Mouse (Mus musculus) gastrocnemius, adult 18-20 months (tissue): ENCODE measurements around the gene Aaed1. TPM values are rescaled to one million over a fixed set of nuclear protein-coding genes. Genes with fewer than 3 reads are reported as not detected.
A peak's percentile ranks its signal among the peaks of the same experiment; 100 is the strongest.

Source experiments
- DNase-seq: peaks from one replicate; pipeline ENCODE4 v3.0.0; 2021; ENCODE audit warnings: low spot score
- long read RNA-seq, 2 experiments: library from polyadenylated mRNA; stranded (forward); transcript quantifications; one replicate each; pipeline ENCODE4 v2.0.0; 2021
- total RNA-seq, 2 experiments: library from RNA; stranded (reverse); gene quantifications; 2 replicates each; pipeline ENCODE4 v1.2.3; 2021

The Aaed1 gene
- 10 to 100 TPM; 47.3 to 51.5 TPM for total RNA-seq
- long read RNA-seq, experiment 1, transcript Aaed1-201 (5 exons, 791 nt), result minor isoform, 8 of 67 reads
- long read RNA-seq, experiment 1, transcript Aaed1-207 (6 exons, 3,011 nt), result major isoform, 44 of 67 reads
- long read RNA-seq, experiment 1, partial matches to known transcripts, result 4 of 67 reads
- long read RNA-seq, experiment 1, other reads (novel, unspliced or antisense), result 9 of 67 reads
- long read RNA-seq, experiment 2, transcript Aaed1-207 (6 exons, 3,011 nt), result major isoform, 37 of 63 reads
- long read RNA-seq, experiment 2, transcript Aaed1-201 (5 exons, 791 nt), result minor isoform, 6 of 63 reads
- long read RNA-seq, experiment 2, partial matches to known transcripts, result 8 of 63 reads
- long read RNA-seq, experiment 2, other reads (novel, unspliced or antisense), result 9 of 63 reads

DNA sequence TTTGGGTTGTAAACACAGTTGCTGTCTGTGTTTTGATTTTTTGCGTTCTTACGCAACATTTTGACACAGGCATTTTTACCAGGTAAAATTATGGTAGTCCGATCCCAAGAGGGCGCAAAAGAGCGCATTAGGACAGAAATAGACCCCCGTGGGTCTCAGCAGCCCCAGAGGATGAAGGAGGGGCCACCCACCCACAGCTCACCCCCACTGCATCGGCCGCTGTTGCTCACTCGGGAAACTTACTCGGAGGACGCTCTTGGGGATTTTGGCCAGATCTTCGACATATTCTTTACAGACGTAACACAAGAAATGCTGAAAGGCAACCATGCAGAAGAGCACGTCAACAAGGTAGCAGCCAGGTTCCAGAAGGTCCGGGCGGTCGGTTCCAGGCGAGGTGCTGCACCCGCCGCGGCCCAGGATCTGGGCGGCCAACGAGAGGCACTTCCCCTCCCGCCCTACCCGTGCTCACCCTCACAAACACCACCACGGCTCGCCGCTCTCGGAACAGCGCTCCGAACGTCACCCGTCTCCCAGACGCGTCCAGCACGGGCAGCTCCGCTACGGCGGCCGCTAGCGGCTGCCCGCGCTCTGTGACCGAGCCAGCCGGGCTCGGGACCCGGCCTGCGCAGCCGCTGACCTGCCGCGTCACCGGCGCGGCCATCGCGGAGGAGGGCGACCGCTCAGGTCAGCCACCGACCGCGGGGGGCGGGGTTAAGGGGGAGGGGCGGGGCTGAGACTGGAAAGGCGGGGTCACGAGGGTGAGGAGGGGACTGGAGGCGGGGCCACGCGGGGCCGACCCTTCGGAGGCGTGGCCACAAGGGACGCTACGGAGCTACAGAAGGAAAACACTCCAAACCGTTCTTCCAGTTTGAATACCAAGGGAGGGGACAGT, at the start of gene Aaed1:
Gene Aaed1 (minus strand): TSS at position 687 of the 892 bp plus-strand sequence.
- peak; percentile 91 for DNase-seq

GRCm38 (mm10) chr13:64362139-64362538, 49.6 kb upstream of the Aaed1 start:
- DNase-seq, result no peak

DNA sequence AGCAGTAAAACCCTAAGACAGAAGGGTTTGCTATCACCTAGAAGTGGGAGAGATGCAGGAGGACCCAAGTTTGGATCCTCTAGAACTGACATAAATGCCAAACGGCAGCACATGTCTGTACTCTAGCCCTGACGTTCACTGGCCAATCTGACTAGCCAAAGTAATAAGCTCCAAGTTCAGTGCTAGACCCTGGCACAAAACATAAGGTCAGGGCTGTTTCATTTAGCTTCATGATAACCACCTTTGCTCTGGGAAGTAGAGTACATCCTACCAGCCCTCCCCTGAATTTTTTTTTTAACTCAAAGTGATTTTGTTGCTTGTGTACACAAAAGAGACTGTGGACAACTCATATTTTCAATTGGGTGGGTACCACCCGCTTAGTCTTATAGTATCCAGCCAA, 48.5 kb upstream of the Aaed1 start:
- DNase-seq, result no peak

GRCm38 (mm10) chr13:64359702-64360101, 47.2 kb upstream of the Aaed1 start:
- no peak for DNase-seq

DNA sequence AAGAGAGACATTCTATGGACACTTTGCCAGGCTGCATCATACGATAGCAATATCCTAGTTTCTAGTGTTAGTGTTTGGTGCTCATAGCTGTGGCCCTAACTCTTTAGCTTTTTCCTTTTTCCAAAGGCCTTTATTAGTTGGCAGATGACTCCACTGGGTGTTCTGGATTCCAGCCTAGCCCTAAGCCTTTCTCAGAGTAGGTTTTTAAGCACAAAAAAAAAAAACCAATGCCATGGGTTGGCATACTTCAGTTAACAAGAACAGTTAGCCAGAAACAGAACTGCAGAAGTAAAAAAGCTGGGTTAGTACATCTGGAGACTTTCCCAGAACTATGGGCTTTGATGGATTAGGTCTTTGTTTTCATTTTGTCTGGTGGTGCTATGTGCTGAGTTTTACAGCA, 46.0 kb upstream of the Aaed1 start:
- no peak for DNase-seq

- DNase-seq, result no peak
Measured at GRCm38 (mm10) chr13:64357389-64357788, 44.9 kb upstream of the Aaed1 start.

DNA sequence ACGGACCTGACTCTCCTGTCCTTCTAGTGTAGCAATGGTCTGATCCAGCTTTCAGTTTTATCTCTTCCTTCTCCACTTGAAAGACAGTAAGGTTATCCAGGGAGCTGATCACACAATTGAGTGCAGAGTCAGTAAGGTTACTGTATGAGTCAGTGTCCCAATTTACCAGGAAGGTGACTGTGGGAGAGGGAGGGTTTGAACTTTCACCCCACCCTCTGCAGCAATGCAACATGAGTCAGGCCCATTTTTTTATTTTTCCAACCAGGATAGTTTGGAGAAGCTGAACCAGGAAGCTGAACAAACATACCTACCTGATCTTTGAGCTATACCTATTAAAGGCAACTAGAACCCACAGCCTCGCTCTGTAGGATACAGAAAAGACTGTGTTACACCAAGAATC, 37.0 kb upstream of the Aaed1 start:
- DNase-seq, result no peak

DNA sequence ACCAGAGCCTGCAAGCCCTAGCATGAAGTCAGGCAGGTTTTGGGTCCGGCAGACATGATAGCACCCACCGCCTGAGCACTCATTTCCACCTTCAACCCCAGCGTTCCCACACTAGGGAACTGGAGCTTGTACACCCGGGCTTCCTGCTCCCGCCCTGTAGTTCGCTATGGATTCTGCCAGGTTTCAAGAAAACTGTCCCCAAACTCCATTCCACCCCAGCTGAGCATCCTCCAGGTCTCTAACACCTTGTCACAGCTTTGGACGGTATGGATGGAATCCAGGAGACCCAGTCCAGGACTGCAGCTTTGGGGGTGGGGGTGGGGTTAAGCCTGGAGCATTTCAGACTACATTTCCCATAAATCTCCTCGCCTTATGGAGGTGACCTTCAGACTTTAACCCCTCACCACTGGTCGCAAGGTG, 31.6 kb upstream of the Aaed1 start:
- peak; percentile 48 for DNase-seq

DNA sequence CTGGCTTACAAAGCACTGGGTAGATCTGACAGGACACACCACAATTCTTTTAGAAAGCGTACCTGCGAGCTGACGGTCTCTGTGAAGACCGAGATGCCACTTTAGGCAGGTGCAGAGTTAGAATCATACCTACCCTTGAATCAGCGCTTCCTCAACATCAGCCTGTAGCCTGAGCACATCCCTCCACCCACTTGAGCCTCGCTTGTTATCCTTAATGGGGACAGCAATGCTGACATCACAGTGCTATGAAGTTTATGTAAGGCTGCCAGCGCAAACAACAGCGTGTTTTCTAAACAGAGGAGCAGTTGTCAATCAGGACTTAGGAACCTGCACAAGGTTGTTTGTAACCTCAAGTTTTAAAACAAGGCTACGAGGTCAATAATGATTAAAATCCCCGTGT, 31.1 kb upstream of the Aaed1 start:
- DNase-seq, result peak; percentile 17

DNA sequence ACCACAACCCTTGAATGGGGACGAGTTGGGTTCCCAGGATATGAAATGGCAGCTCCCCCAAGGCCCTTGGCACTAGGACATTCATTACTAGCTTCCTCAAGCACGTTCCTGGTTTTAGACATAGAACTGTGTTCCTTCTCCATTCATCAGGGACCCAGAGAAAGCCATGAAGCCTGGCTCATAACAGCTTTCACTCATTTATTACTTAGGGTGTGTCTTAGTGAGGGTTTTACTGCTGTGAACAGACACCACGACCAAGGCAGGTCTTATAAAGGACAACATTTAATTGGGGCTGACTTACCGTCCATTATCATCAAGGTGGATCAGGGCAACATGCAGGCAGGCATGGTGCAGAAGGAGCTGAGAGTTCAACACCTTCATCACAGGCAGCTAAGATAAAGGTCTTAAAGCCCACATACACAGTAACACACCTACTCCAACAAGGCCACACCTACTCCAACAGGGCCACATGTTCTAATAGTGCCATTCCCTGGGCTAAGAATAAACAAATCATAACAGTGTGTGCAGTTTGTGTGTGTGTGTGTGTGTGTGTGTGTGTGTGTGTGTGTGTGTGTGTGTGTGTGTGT, 23.1 kb upstream of the Aaed1 start:
- no peak for DNase-seq

- DNase-seq, result no peak
Measured at GRCm38 (mm10) chr13:64333102-64333501, 20.6 kb upstream of the Aaed1 start.

DNA sequence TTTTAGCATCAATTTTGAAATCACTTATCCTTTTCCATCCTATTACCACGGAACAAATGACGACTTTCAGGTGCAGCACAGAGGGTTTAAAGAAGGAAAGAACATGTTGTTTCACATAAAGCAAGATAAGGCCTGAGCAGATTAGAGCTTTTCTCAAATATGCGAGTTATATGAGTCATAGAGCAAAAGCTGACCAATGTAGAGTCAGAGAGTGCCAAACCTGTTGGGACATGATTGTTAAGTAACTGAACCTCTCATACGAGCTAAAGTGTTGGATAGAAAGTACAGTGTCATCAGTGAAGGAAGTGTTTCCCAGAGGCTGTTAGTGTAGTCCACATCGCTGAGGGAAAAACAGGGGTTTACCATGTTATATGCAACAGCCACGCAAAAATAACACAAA, 19.8 kb upstream of the Aaed1 start:
- no peak for DNase-seq

DNA sequence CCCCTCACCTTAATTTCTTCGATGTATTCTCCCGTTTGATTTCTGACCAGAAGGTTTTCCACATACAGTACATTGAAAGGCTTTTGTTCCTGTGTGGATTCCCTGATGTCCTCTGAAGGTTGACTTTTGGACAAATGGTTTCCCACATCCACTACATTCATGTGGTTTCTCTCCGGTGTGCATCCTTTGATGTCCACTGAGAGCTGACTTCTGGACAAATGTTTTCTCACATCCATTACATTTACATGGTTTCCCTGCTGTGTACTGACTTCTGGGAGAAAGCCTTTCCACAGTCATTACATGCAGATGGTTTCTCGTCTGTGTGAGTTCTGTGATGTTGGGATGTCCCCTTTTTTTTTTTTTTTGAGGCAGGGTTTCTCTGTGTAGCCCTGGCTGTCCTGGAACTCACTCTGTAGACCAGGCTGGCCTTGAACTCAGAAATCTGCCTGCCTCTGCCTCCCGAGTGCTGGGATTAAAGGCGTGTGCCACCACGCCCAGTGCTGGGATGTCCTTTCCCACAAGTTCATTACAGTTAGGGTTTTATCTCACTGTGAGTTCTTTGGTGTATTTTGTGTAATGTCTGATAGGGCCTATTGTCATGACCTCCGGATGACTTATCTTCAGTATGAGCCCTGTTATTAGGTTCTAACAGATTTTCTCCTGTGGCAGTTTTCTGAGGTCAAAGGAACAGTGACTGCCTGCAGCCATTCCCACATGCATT, 10.2 kb upstream of the Aaed1 start:
- no peak for DNase-seq

DNA sequence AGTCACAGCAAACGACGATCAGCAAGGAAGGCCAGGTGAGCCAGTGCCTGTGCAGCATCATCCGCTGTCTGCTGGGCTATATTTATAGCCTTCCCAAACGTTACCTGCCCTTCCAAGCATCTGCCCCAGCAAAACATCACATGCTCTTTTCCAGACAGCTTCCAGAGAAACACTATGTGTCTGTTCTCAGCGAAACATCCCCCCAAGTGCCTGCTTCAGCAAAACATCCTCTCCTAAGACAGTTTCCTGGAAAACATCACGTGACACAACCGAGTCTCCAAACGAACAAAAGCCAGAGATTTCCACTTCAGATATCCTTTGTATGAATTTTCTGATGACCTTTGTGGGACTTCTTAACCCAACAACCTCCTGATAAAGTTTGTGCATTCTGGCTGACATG, 7.8 kb upstream of the Aaed1 start:
- no peak for DNase-seq

GRCm38 (mm10) chr13:64319782-64320181, 7.3 kb upstream of the Aaed1 start:
- DNase-seq, result no peak

GRCm38 (mm10) chr13:64318355-64318754, 5.8 kb upstream of the Aaed1 start:
- DNase-seq, result no peak

GRCm38 (mm10) chr13:64315483-64316050, 3.1 kb upstream of the Aaed1 start:
- DNase-seq, result peak; percentile 60

DNA sequence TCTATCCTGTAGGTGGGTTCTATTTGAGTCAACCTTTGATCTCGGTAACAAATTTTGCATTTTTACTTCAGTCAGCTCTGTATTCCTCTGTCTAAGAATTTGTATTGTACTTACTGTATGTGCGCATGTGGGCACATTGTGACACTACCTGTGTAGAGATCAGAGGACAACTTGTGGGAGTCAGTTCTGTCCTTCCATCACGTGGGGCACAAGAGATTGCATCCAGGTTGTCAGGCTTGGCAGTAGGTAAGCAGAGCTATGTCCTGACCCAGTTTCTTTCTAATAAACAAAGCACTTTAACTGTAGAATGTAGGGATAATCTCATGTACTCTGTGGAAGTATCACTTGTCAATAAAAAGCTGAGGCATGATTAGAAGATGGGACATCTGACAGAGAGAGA, 1.5 kb upstream of the Aaed1 start:
- no peak for DNase-seq

DNA sequence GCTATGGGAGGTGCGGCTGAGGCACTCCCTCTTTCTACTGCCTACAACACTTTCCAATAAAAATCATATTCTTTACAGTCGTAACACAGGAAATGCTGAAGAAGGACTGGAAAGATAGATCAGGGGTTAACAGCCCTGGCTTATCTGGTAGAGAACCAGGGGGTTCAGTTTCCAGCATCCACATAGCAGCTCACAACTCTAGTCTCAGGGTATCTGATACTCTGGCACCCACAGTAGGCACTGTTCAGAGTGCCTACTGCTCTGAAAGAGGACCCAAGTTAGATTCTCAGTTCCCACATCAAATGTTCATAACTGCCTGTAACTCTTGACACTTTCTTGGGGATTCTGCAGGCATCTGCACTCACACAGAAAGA, 393 bp upstream of the Aaed1 start:
- DNase-seq, result no peak

DNA sequence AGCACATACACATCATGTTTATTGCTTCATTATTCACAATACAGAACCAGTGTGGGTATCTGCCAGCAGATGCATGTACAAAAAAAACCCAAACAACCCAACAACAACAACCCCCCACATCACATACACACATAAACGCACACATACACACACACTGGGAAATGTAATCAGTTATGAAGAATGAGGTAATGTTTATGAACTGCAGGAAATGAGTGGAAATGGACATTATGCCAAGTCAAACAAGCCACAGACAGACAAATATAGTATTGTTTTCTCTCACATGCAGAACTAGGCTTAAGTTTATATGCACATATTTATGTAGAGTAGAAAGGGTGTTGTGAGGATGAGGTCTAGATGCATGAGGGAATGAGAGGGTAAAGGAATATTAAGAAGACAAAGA, 1.2 kb downstream of the Aaed1 start:
- DNase-seq, result no peak

GRCm38 (mm10) chr13:64310585-64310984, 1.9 kb downstream of the Aaed1 start:
- no peak for DNase-seq
